Mouse (Mus musculus): ENCODE data around the gene Spag5. TPM values are rescaled to one million over a fixed set of nuclear protein-coding genes. Genes with fewer than 3 reads are reported as not detected.

Gene Spag5
- polyA plus RNA-seq, 1 experiment from 2014 or later, result 25.0 TPM

GRCm38 (mm10) chr11:78355471-78356238 is 54.3 kb downstream of the Spag5 start:
- WGBS, result 28% methylated on average over 4 of the region's 4 CpGs
- Histone ChIP-seq H3K9ac (ENCODE audit: low read length) (no peak overlapping the region), H3K27me3 (ENCODE audit: control insufficient read depth, insufficient read depth, low read length) (peaks cover 11% of the 10 kb centered on the region; the same call in 1 of the 2 replicates)

GRCm38 (mm10) chr11:78358330-78359007 is 57.1 kb downstream of the Spag5 start:
- ATAC-seq (ENCODE audit: insufficient number of reproducible peaks, insufficient read depth, low FRiP score, low read depth), result no peak
- peaks cover 15% of the 10 kb centered on the region; the same call in 1 of the 2 replicates for H3K27me3 ChIP-seq (ENCODE audit: control insufficient read depth, insufficient read depth, low read length)
- WGBS, result 15% methylated on average over 22 of the region's 22 CpGs

More at GRCm38 (mm10) chr11:78355471-78356238, 54.3 kb downstream of the Spag5 start:
- Histone ChIP-seq H3K36me3 (ENCODE audit: control insufficient read depth, insufficient read depth, low read length) (no peaks in the 10 kb centered on the region), H3K9me3 (ENCODE audit: control insufficient read depth, low read length) (no peaks in the 10 kb centered on the region), H3K4me1 (ENCODE audit: control insufficient read depth in 2 of 2, insufficient read depth in 2 of 2, low read length in 2 of 2) (no peaks in the 10 kb centered on the region; a peak in 1 of 4 replicates), H3K4me2 (ENCODE audit: low read length) (no peak overlapping the region), H3K4me3 (ENCODE audit: control insufficient read depth in 1 of 2, insufficient read depth in 1 of 2, low read depth in 1 of 2, low read length in 2 of 2) (no peak overlapping the region), H3K27ac (replicated peaks in 1 of 2; ENCODE audit: control insufficient read depth in 1 of 2, insufficient read depth in 1 of 2, low read depth in 2 of 2, low read length in 2 of 2) (no peak overlapping the region)
- ATAC-seq (ENCODE audit: insufficient number of reproducible peaks, insufficient read depth, low FRiP score, low read depth), result no peak

GRCm38 (mm10) chr11:78360125-78360788 is 58.9 kb downstream of the Spag5 start:
- H3K27ac ChIP-seq (replicated peaks in 1 of 2; ENCODE audit: control insufficient read depth in 1 of 2, insufficient read depth in 1 of 2, low read depth in 2 of 2, low read length in 2 of 2), result no peak overlapping the region
- no peaks in the 10 kb centered on the region for H3K36me3 ChIP-seq (ENCODE audit: control insufficient read depth, insufficient read depth, low read length)
- 8% methylated on average over 13 of the region's 13 CpGs for WGBS
- peaks cover 15% of the 10 kb centered on the region; the same call in 1 of the 2 replicates for H3K27me3 ChIP-seq (ENCODE audit: control insufficient read depth, insufficient read depth, low read length)
- H3K4me1 ChIP-seq (ENCODE audit: control insufficient read depth in 2 of 2, insufficient read depth in 2 of 2, low read length in 2 of 2), result no peaks in the 10 kb centered on the region; a peak in 1 of 4 replicates
- no peak overlapping the region for H3K9ac ChIP-seq (ENCODE audit: low read length)
- peak overlapping the region; percentile 62 for H3K4me2 ChIP-seq (ENCODE audit: low read length)
- no peak; the same call in 1 of the 2 replicates for ATAC-seq (ENCODE audit: insufficient number of reproducible peaks, insufficient read depth, low FRiP score, low read depth)
- H3K4me3 ChIP-seq (ENCODE audit: control insufficient read depth in 1 of 2, insufficient read depth in 1 of 2, low read depth in 1 of 2, low read length in 2 of 2), result peak overlapping the region; percentile 36 to 37
- no peaks in the 10 kb centered on the region for H3K9me3 ChIP-seq (ENCODE audit: control insufficient read depth, low read length)

More at GRCm38 (mm10) chr11:78358330-78359007, 57.1 kb downstream of the Spag5 start:
- Histone ChIP-seq H3K27ac (replicated peaks in 1 of 2; ENCODE audit: control insufficient read depth in 1 of 2, insufficient read depth in 1 of 2, low read depth in 2 of 2, low read length in 2 of 2) (no peak overlapping the region), H3K4me1 (ENCODE audit: control insufficient read depth in 2 of 2, insufficient read depth in 2 of 2, low read length in 2 of 2) (no peaks in the 10 kb centered on the region; a peak in 1 of 4 replicates), H3K36me3 (ENCODE audit: control insufficient read depth, insufficient read depth, low read length) (no peaks in the 10 kb centered on the region), H3K9me3 (ENCODE audit: control insufficient read depth, low read length) (no peaks in the 10 kb centered on the region), H3K4me3 (ENCODE audit: control insufficient read depth in 1 of 2, insufficient read depth in 1 of 2, low read depth in 1 of 2, low read length in 2 of 2) (no peak overlapping the region), H3K9ac (ENCODE audit: low read length) (no peak overlapping the region), H3K4me2 (ENCODE audit: low read length) (no peak overlapping the region)

GRCm38 (mm10) chr11:78360789-78361131 is 59.4 kb downstream of the Spag5 start:
- H3K36me3 ChIP-seq (ENCODE audit: control insufficient read depth, insufficient read depth, low read length), result no peaks in the 10 kb centered on the region
- no peak for ATAC-seq (ENCODE audit: insufficient number of reproducible peaks, insufficient read depth, low FRiP score, low read depth)
- H3K4me2 ChIP-seq (ENCODE audit: low read length), result no peak overlapping the region
- no peak overlapping the region for H3K4me3 ChIP-seq (ENCODE audit: control insufficient read depth in 1 of 2, insufficient read depth in 1 of 2, low read depth in 1 of 2, low read length in 2 of 2)
- H3K9ac ChIP-seq (ENCODE audit: low read length), result no peak overlapping the region
- H3K27ac ChIP-seq (replicated peaks in 1 of 2; ENCODE audit: control insufficient read depth in 1 of 2, insufficient read depth in 1 of 2, low read depth in 2 of 2, low read length in 2 of 2), result no peak overlapping the region
- no peaks in the 10 kb centered on the region; a peak in 1 of 4 replicates for H3K4me1 ChIP-seq (ENCODE audit: control insufficient read depth in 2 of 2, insufficient read depth in 2 of 2, low read length in 2 of 2)
- no peaks in the 10 kb centered on the region for H3K9me3 ChIP-seq (ENCODE audit: control insufficient read depth, low read length)
- peaks cover 15% of the 10 kb centered on the region; the same call in 1 of the 2 replicates for H3K27me3 ChIP-seq (ENCODE audit: control insufficient read depth, insufficient read depth, low read length)
- WGBS, result 61% methylated on average over 2 of the region's 2 CpGs

GRCm38 (mm10) chr11:78363309-78364007 is 62.1 kb downstream of the Spag5 start:
- no peak overlapping the region for H3K4me2 ChIP-seq (ENCODE audit: low read length)
- H3K4me3 ChIP-seq (ENCODE audit: control insufficient read depth in 1 of 2, insufficient read depth in 1 of 2, low read depth in 1 of 2, low read length in 2 of 2), result no peak overlapping the region
- H3K36me3 ChIP-seq (ENCODE audit: control insufficient read depth, insufficient read depth, low read length), result no peaks in the 10 kb centered on the region
- H3K27me3 ChIP-seq (ENCODE audit: control insufficient read depth, insufficient read depth, low read length), result peaks cover 10% of the 10 kb centered on the region; the same call in 1 of the 2 replicates
- H3K9ac ChIP-seq (ENCODE audit: low read length), result no peak overlapping the region
- H3K27ac ChIP-seq (replicated peaks in 1 of 2; ENCODE audit: control insufficient read depth in 1 of 2, insufficient read depth in 1 of 2, low read depth in 2 of 2, low read length in 2 of 2), result no peak overlapping the region
- ATAC-seq (ENCODE audit: insufficient number of reproducible peaks, insufficient read depth, low FRiP score, low read depth), result no peak
- 73% methylated on average over 13 of the region's 13 CpGs for WGBS
- no peaks in the 10 kb centered on the region for H3K9me3 ChIP-seq (ENCODE audit: control insufficient read depth, low read length)
- no peaks in the 10 kb centered on the region; a peak in 1 of 4 replicates for H3K4me1 ChIP-seq (ENCODE audit: control insufficient read depth in 2 of 2, insufficient read depth in 2 of 2, low read length in 2 of 2)

- 49% methylated on average over 8 of the region's 8 CpGs for WGBS
- no peaks in the 10 kb centered on the region for H3K36me3 ChIP-seq (ENCODE audit: control insufficient read depth, insufficient read depth, low read length)
- H3K27me3 ChIP-seq (ENCODE audit: control insufficient read depth, insufficient read depth, low read length), result peaks cover 8% of the 10 kb centered on the region; the same call in 1 of the 2 replicates
- no peak overlapping the region for H3K9ac ChIP-seq (ENCODE audit: low read length)
- no peaks in the 10 kb centered on the region for H3K9me3 ChIP-seq (ENCODE audit: control insufficient read depth, low read length)
- H3K27ac ChIP-seq (replicated peaks in 1 of 2; ENCODE audit: control insufficient read depth in 1 of 2, insufficient read depth in 1 of 2, low read depth in 2 of 2, low read length in 2 of 2), result no peak overlapping the region
- H3K4me2 ChIP-seq (ENCODE audit: low read length), result no peak overlapping the region
- no peak overlapping the region for H3K4me3 ChIP-seq (ENCODE audit: control insufficient read depth in 1 of 2, insufficient read depth in 1 of 2, low read depth in 1 of 2, low read length in 2 of 2)
- H3K4me1 ChIP-seq (ENCODE audit: control insufficient read depth in 2 of 2, insufficient read depth in 2 of 2, low read length in 2 of 2), result no peaks in the 10 kb centered on the region; a peak in 1 of 4 replicates
- ATAC-seq (ENCODE audit: insufficient number of reproducible peaks, insufficient read depth, low FRiP score, low read depth), result no peak
Observed at GRCm38 (mm10) chr11:78364103-78364502, 62.8 kb downstream of the Spag5 start.

Data from heart, embryonic 14.5 days (tissue).